Mouse (Mus musculus) c-Kit-negative CD71-positive TER-119-positive erythroid progenitor cells, embryonic 14.5 days (primary cell): ENCODE measurements around the gene Lin7a.
"Not testable (repeated sequence)": the region's sequence is repeated elsewhere in the genome, so short reads cannot be mapped to it uniquely, and the experiment has no call there.

Source experiments
- DNase-seq: peaks from one replicate; pipeline ENCODE4 v3.0.0-alpha.2; 2013; ENCODE audit warnings: low read depth, low spot score

The Lin7a gene

GRCm38 (mm10) chr10:107237076-107237475 is 34.4 kb upstream of the Lin7a start:
- DNase-seq = no peak

GRCm38 (mm10) chr10:107237736-107238135 is 33.8 kb upstream of the Lin7a start:
- no peak for DNase-seq

GRCm38 (mm10) chr10:107238151-107238860 is 33.2 kb upstream of the Lin7a start:
- no peak for DNase-seq

- DNase-seq = no peak
Measured at GRCm38 (mm10) chr10:107238861-107239435, 32.5 kb upstream of the Lin7a start.

- no peak for DNase-seq
Measured at GRCm38 (mm10) chr10:107239651-107240330, 31.7 kb upstream of the Lin7a start.

- no peak for DNase-seq
Measured at GRCm38 (mm10) chr10:107240446-107240845, 31.0 kb upstream of the Lin7a start.

- DNase-seq = no peak
Measured at GRCm38 (mm10) chr10:107240986-107241385, 30.5 kb upstream of the Lin7a start.

GRCm38 (mm10) chr10:107241406-107241805 is 30.1 kb upstream of the Lin7a start:
- no peak for DNase-seq

GRCm38 (mm10) chr10:107241999-107242398 is 29.5 kb upstream of the Lin7a start:
- not testable (repeated sequence) for DNase-seq

GRCm38 (mm10) chr10:107242696-107243400 is 28.6 kb upstream of the Lin7a start:
- no peak for DNase-seq

GRCm38 (mm10) chr10:107244211-107244610 is 27.3 kb upstream of the Lin7a start:
- DNase-seq = no peak

GRCm38 (mm10) chr10:107244691-107245530 is 26.6 kb upstream of the Lin7a start:
- no peak for DNase-seq

- no peak for DNase-seq
Measured at GRCm38 (mm10) chr10:107245531-107245840, 26.0 kb upstream of the Lin7a start.

GRCm38 (mm10) chr10:107245961-107246460 is 25.5 kb upstream of the Lin7a start:
- no peak for DNase-seq

GRCm38 (mm10) chr10:107247001-107247670 is 24.4 kb upstream of the Lin7a start:
- DNase-seq = no peak

- no peak for DNase-seq
Measured at GRCm38 (mm10) chr10:107248481-107248880, 23.0 kb upstream of the Lin7a start.

- DNase-seq = no peak
Measured at GRCm38 (mm10) chr10:107249056-107249455, 22.4 kb upstream of the Lin7a start.

- DNase-seq = no peak
Measured at GRCm38 (mm10) chr10:107249606-107250186, 21.8 kb upstream of the Lin7a start.

GRCm38 (mm10) chr10:107250346-107251210 is 20.9 kb upstream of the Lin7a start:
- DNase-seq = no peak
